Mouse (Mus musculus) layer of hippocampus, adult 9-11 months (tissue): ENCODE measurements around the gene Cenpb.
"Not testable (repeated sequence)": the region's sequence is repeated elsewhere in the genome, so short reads cannot be mapped to it uniquely, and the experiment has no call there.

ENCODE experiments used
- DNase-seq: peaks from one replicate; pipeline ENCODE4 v3.0.0; 2022

Cenpb gene

DNA sequence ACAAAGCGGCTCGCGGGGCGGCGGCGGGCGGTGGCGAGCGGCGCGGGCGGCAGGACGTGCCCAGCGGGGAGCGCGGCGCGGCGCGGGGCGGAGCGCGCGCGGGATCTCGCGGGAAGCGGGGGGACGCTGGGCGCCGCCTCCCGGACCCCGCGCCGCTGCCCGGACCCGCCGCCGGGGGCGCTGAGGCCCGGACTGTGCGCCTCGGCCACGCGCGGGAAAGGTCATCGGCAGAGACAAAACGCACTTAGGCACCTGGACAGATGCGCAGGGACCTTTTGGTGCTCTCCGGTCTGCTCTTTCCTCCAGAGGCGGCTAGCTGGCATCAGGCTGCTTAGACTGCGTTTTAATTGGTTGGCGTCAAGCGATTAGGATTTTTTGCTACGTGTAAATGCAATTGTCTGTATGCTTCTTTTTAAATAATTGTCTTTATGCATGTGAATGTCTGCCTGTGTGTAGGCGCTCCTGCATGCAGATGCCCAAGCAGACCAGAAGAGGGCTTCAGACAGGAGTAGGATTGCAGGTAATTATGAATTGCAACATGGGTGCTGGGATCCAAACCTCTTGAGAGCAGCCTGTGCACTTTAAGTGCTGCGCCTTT is at the start of gene Cenpb:
Gene Cenpb, minus strand, starts transcription at position 78 of the 598 bp plus-strand sequence.
- peak; percentile 81 for DNase-seq

DNA sequence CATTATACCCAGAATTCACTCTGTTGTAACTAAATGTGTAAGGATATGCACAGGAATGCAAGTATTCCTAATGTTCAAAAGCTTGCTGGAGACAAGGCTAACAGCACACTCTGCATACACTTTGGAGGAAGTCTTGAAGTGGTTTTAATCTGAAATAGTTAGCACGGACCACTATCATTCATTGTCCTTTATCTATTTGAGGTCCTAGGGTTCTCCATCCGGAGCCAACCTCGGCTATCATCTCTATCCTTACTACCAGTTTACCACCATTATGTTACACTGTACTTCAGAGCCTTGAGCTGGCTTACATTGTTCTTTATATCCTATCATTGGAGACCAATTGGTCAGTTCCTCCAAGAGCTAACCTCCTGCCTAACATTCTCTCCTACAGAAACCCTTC is 47.4 kb upstream of the Cenpb start:
- DNase-seq: no peak

DNA sequence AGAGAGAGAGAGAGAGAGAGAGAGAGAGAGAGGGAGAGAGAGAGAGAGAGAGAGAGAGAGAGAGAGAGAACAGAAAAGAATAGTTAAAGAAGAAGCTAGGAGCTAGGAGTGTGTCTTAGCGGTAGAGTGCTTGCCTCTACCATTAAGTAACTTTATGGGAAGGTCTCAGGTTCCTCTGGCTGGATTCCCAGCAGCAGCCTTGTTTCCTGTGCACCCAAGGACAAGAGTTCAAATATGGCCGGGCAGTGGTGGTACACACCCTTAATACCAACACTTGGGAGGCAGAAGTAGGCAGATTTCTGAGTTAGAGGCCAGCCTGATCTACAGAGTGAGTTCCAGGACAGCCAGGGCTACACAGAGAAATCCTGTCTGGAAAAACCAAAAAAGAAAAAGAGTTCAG is 46.8 kb upstream of the Cenpb start:
- not testable (repeated sequence) for DNase-seq

DNA sequence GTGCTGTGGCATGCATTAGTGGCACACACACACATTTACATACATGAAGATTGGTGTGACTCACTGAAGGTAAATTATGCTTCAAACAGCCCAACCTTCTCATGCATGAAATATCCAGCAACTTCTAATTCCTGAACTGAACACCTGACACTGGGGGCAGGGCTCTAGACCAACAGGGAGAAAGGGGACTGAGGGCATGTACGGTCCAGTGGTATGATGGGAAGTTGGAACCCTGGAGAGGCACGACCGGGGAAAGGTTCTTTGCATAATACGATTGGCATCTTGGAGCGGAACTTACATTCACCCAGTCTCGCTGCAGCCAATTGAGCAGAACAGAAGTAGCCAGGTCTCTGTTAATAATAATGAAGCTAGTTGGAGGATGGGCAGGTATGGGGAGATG is 45.3 kb upstream of the Cenpb start:
- no peak for DNase-seq

DNA sequence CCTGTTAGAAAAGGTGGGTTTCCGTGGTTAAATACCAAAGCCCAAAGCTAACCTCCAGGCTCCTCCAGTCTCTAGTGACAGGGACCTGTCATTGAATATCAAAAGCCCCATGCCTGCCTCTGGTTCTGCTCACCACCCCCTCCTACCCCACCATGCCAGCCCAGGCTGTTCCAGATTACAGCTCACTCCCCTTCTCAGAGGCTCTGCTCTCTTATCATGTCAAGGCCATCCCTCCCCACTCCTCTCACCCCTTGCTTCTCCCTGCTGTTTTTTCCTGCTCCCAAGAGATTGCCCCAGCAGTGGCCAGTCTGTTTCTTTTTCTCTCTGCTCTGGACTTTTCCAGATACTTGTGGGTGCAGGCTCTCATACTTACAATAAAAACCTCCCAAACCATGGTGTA is 43.7 kb upstream of the Cenpb start:
- DNase-seq: no peak

DNA sequence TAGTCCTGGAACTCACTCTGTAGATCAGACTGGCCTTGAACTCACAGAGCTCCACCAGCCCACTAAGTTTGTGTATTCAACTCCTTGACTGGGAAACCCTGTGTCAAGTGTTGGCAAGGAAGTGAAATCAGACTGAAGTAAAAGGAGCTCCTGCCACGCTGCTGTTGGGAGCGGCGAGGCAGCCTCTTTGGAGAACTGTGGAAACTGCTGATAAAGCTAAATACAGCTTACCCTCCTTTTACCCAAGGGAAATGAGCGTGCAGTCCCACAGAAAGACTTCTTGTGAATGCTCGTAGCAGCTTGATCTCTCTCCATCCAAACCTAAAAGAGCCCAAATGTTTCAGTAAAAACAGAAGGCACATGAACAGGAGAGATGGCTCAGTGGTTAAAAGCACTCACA is 42.7 kb upstream of the Cenpb start:
- DNase-seq: peak; percentile 43

DNA sequence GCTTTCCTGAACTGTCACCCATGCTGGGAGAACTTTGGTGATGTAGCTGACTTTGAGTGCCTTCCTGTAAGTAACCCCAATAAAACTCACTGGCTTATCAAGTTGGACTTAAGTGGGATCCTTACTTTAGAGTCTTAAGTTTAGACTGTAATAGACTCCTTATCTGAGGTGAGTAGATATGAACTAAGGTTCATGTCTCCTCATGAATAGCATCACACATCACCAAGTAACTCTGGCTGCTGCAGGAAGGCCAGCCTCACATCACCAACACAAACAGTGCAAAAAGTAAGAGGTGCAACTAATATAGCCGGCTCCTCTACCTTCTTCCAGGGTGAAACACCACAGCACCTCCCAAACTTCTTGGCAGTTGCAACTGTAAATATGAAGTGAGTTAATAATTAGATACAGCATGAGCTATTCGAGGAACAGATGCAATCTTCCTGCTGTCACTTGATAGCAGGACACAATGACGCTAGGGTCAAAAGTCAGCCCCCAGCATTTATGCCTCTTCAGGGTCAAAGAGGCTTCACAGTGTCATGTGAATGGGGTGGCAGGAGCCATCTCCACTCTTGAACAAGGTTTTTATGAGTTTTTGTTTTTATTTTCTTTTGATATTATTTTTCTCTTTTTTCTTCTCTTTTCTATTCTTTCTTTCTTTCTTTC is 42.1 kb upstream of the Cenpb start:
- DNase-seq: no peak

DNA sequence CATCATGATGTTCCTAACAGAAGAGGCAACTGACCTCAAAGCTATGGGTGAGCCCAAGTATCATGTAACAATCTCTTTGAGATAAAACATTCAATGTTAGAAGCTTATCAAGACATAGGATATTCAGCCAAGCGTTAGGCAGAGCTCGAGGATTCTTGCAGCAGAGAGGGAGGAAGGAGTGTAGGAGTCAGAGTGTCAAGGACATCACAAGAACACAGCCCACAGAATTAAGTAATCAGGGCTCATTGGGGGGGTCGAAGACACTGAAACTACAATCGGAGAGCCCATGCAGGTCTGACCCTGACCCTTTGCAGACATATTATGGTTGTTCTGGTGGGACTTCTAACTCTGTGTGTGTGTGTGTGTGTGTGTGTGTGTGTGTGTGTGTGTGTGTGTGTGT is 40.2 kb upstream of the Cenpb start:
- no peak for DNase-seq

DNA sequence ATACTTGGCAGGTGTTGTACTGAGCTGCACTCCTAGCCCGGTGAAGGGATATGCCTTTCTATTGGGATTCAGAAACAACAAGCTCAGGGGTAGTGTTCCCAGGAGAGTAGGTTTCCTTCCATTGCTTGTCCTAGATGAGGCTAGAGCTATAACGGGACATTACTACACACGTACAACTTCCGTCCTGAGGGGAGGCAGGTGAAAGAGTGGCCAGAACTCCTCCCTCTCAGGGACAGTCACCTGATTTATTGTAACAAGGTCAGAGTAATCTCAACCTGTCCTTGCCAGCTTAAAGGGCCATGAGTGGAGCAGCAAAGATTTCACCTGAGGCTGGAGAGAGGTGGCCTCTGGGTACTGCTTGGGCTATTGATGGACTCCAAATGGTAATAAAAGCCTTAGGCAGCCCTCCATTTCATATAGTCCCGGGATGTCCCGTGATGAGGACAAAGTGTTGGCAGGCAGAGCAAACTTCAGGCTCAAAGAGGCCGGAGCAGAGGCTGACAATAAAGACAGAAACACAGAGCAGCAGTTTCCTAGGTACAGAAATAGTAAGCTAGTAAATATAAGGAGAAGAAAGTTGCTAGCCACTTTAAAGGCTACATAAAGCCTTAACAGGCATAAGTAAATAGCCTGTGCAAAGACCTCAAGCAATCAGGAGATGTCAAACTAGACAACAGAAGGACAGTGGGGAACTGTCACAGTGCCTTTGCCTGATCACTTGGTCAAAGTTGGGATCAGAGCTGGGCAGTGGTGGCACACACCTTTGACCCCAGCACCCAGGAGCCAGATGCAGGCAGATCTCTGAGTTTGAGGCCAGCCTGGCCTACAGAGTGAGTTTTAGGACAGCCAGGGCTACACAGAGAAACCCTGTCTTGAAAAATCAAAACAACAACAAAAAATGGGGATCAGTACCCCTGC is 36.3 kb upstream of the Cenpb start:
- DNase-seq: no peak

DNA sequence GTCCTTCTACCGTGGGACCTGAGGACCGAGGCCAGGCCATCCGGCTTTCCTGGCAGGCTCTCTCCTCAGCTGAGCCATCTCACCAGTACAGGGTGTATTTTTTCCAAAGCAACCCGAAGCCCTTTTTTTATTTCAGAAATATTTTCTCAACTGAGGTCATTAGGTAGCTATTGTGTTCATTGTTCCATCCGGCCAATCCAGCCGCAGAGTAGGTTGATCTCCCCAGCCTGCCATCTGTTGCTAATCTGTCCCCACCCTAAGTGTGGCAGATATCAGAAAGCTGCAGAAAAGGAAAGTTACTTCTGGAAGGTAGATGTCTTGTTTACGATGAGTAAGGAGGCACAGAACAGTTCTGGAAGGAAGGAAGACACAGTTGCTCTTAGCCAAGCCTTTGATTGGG is 33.9 kb upstream of the Cenpb start:
- no peak for DNase-seq

DNA sequence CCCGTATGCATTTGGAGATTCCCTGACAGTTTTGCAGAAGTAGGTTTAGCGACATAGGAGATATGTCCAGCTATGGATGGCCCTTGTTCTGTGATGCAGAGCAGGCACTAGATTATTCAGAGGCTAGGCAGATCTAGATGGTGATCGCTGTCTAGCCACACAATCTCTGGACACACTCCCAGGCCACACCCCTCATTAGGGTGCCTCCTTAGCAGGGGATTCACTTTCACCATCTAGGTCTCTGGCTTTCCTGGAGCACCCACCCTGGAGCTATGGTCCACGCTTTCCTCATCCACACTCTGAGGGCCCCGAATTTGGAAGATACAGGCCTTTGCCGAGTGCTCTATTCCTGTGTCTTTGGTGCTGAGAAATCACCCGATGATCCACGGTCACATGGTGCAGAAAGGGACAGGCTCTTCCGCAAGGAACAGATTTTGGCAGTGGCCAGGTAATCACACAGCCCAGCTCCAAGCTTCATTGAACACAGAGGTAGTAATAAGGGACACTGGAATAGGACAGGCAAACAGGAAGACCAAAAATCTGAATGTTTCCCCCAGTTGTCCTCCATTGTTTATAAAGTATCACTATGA is 31.3 kb upstream of the Cenpb start:
- no peak for DNase-seq

DNA sequence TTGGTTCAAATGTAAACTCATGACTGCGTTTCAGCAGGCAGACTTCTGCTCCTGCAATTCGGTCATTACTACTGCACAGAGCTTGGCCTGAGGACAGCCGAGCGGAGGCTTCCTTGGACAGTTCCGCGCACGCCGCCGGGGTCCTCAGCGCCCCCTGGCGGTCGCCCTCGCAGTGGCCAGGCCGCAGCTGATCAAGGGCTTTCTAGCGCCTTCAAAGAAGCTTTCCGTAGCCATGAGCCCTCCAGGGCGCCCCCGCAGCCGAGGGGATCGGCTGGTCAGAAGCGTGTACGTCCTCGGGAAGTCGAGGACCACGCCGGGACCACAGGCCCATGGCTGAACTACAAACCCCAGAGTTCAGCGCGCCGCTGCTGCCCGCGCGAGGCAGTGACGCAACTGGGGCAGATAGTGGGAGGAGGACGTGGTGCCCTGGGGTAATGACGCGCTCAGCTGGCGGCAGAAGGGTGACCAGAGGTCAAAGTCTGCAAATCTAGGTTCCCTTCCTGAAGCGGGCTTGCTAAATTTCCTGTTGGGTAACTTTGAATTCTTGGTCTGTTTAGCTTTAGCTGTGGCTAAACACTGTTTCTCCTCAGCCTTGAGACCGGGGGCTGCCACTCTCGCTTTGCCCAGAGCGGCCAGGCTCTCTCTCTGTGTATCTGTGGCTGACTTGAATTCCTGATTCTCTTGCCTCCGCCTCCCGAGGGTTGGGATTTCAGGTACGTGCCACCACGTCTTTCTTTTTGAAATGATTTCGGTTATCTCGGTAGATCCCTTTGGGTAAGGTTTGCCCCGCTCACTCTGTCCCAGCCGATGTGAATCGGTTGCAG is 30.3 kb upstream of the Cenpb start:
- peak; percentile 96 for DNase-seq

DNA sequence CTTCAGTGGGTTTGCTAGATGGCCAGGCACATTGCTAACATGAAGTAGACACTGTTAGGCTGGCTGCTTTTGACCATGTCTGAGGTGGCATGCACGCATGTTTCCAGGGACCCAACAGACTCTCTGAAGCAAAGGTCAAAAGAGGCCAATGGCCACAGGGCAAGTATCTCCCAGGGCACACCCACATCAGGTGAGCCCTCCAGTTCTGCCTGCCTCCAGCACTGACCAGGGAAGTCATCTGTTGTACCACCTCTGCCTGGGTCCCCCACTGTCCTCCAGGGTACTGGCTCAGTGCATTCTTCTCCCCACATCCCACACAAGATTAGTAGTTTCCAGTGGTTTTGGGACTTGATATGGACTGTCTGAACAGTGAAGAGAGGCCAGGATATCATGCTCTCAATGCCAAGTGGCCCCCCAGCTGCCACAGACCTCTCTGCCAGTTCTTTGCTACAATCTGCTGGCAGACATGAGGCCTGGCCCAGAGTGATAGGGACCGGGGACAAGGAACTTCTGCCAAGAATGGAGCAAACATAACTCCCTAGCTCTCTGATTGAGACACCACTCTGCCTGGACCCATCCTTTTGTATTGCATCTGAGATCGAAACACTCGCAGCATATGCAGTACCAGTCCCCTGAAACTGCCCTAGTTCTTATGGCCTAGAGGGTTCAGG is 29.4 kb upstream of the Cenpb start:
- DNase-seq: no peak

DNA sequence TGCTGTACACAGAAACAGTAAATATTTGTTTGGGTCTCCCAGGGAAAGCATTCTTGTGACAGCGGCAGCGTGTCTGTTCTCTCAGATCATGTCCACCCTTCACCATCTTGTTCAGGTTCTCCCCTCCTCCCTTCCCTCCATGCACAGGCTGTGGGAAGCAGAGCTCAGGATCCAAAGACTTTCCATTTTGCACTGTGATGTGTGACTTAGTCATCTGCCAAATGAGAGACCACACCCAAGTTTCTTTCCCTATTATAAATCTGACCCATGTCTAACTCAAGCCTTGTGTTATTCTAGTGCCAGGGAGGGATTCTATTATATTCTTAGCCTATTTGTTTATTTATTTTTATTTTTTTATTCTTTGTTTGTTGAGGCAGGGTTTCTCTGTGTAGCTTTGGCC is 28.5 kb upstream of the Cenpb start:
- no peak for DNase-seq

DNA sequence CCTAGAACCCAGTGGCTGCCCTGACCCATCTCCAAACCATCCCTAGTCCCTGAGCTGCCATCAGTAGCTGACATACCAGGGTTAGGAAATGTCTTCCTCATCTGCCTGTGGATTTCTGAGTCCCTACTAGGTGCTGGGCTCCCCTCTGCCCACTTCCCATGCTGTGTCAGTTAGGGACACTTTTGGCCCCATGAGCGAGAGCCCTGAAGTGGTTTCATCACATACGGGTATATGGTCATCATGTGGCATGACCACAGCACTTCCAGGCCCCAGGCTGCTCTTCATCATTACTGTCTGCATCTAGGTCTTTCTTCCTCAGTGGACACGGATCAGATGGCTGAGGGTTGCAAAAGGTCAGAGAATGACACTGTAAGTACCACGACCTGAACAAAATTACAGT is 26.9 kb upstream of the Cenpb start, which contains the start of gene Ap5s1:
Gene Ap5s1, plus strand, starts transcription at position 301 of the 400 bp plus-strand sequence.
- DNase-seq: no peak

DNA sequence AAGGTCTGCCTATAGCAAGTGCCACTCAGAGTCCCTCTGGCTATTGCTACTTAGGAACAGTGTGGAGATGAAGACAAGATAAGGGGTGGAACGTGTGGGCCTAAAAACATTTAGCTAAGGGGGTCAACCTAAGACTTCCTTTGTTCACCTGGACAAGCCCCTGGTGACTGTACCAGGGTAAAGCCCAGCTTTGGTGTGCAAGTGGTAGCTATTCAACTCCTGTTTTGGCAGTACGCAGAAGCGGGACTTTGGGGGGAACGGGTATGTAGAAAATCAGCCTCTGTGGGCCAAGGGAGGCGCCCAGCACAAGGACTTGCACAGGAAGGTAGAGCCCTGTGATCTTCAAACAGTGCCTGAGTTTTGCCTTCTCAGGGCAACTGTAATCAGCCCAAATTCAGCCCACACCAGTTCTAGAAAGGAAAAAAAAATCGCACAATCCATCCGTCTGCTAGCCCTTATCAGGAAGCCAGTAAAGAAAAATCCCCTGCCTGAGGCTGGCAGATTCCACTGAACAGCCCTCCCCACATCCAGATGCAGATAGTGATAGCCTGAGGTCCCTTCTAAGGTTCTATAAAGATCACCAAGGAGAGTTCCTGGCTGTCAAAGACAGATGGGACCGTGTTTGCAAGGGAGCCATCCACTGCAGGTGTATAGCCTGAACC is 25.8 kb upstream of the Cenpb start:
- no peak for DNase-seq

DNA sequence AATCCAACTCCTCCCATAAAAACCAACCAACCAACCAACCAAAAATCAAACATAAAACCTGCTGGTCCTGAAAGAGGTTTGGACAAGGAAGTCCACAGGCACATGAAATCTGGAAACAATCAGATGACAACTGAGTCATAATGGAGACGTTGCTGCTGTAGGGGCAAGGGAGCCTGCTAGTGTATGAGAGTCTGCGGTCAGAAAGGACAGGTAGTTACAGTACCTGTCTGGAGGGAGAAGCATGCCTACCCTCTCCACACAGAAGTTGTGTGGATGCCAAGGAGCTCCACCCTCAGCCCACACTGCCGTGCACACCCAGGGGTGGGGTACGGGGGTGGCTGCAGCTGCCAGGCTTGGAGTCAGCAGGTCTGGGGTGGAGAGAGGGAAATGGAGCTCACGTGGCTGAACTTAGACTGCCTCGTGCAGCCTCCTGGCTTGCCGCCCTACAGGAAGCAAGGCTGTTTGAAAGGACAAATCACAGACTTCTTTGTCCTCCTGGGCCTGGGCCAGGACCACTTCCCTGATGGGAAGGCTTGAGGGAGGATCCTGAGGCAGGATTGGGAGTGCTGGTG is 24.6 kb upstream of the Cenpb start:
- DNase-seq: peak; percentile 92

DNA sequence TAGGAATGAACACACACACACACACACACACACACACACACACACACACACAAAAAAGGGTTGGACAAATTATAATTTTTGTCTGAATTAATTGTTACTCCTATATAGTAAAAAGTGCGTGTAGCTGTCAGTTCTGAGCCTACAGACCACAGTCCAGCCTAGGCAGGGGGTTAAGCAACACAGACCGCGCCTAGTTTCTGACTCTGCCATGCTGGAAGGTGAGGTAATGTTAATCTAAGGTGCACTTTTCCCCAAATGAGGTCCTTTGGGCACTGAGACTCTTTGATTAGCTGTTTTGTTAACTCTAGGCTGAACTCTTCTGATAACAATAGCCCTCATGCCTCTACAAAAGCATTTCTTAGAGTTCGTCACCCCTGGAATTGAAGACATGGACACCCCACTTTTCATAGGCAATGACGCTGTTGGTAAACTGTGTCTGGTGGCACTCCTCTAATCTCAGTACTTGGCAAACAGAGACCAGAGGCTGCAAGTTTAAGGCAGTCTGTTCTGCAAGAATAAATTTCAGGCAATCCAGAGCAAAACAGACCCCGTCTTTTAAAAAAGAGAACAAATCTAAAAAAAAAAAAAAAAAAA is 24.0 kb upstream of the Cenpb start:
- no peak for DNase-seq

DNA sequence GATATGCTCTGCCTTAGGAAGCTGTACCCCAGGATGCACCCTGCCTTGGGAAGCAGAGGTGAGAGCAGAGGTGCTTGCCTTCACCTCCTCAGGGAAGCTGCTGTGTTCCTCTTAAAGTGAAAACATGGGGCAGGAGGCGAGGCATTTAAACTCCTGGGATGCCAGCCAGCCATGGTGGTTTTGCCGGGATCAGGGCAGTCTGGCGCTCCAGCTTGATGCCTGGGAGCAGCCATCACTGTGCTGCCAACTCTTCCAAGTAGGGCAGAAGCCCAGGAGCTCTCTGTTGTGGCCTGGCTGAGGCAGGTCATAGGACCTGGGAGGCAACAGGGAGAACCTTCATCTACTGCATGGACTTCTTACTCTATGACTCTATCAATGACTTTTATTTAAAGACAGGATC is 21.4 kb upstream of the Cenpb start:
- DNase-seq: no peak

DNA sequence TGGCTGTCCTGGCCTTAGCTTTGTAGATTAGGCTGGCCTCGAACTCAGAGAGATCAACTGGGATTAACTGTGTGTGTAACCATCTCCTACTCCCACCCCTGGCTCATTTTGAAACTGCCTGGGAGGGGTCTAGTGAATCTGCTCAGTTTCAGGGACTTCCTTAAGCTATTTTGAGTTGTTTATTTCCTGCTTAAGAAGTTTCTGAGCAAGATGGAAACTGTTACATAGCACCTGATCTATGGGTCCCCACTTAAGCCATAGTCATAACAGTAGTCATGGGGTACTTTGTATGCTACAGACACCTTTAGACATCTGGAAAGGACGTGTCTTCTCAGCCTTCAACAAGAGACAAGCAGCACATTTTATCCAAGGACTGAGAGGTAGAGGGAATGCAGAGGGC is 20.8 kb upstream of the Cenpb start:
- DNase-seq: no peak
